Mouse (Mus musculus): ENCODE data around the gene Tmem116.
"Not testable (repeated sequence)": the region's sequence is repeated elsewhere in the genome, so short reads cannot be mapped to it uniquely, and the experiment has no call there.

Tmem116 gene

GRCm38 (mm10) chr5:121462967-121463366, 11.3 kb downstream of the Tmem116 start:
- DNase-seq (ENCODE audit: extremely low spot score) = no peak

GRCm38 (mm10) chr5:121463601-121464250, 12.0 kb downstream of the Tmem116 start:
- DNase-seq (ENCODE audit: extremely low spot score) = no peak

GRCm38 (mm10) chr5:121469566-121469965, 17.9 kb downstream of the Tmem116 start:
- no peak for DNase-seq (ENCODE audit: extremely low spot score)

GRCm38 (mm10) chr5:121472411-121472810, 20.7 kb downstream of the Tmem116 start:
- DNase-seq (ENCODE audit: extremely low spot score) = no peak

- no peak for DNase-seq (ENCODE audit: extremely low spot score)
Measured at GRCm38 (mm10) chr5:121474610-121475009, 22.9 kb downstream of the Tmem116 start.

- DNase-seq (ENCODE audit: extremely low spot score) = no peak
Measured at GRCm38 (mm10) chr5:121476040-121476439, 24.3 kb downstream of the Tmem116 start.

- DNase-seq (ENCODE audit: extremely low spot score) = peak; percentile 57
Measured at GRCm38 (mm10) chr5:121477680-121478079, 26.0 kb downstream of the Tmem116 start.

GRCm38 (mm10) chr5:121484801-121485200, 33.1 kb downstream of the Tmem116 start:
- no peak for DNase-seq (ENCODE audit: extremely low spot score)

GRCm38 (mm10) chr5:121493305-121493704, 41.6 kb downstream of the Tmem116 start:
- DNase-seq (ENCODE audit: extremely low spot score) = no peak

GRCm38 (mm10) chr5:121500719-121501118, 49.0 kb downstream of the Tmem116 start:
- DNase-seq (ENCODE audit: extremely low spot score) = no peak

- DNase-seq (ENCODE audit: extremely low spot score) = not testable (repeated sequence)
Measured at GRCm38 (mm10) chr5:121501424-121501996, 49.8 kb downstream of the Tmem116 start.

- DNase-seq (ENCODE audit: extremely low spot score) = no peak
Measured at GRCm38 (mm10) chr5:121503231-121503630, 51.5 kb downstream of the Tmem116 start, which contains the start of gene Adam1b. TSS of gene Adam1b (minus strand) at chr5:121503435.

GRCm38 (mm10) chr5:121506846-121507245, 55.2 kb downstream of the Tmem116 start:
- no peak for DNase-seq (ENCODE audit: extremely low spot score)

- no peak for DNase-seq (ENCODE audit: extremely low spot score)
Measured at GRCm38 (mm10) chr5:121510009-121510408, 58.3 kb downstream of the Tmem116 start.

- DNase-seq (ENCODE audit: extremely low spot score) = no peak
Measured at GRCm38 (mm10) chr5:121518983-121519382, 67.3 kb downstream of the Tmem116 start.

GRCm38 (mm10) chr5:121519758-121520157, 68.1 kb downstream of the Tmem116 start:
- not testable (repeated sequence) for DNase-seq (ENCODE audit: extremely low spot score)

- DNase-seq (ENCODE audit: extremely low spot score) = no peak
Measured at GRCm38 (mm10) chr5:121525774-121526450, 74.2 kb downstream of the Tmem116 start.

GRCm38 (mm10) chr5:121526526-121526925, 74.8 kb downstream of the Tmem116 start:
- DNase-seq (ENCODE audit: extremely low spot score) = no peak

- no peak for DNase-seq (ENCODE audit: extremely low spot score)
Measured at GRCm38 (mm10) chr5:121526961-121527360, 75.3 kb downstream of the Tmem116 start.

GRCm38 (mm10) chr5:121534521-121534920, 82.8 kb downstream of the Tmem116 start:
- no peak for DNase-seq (ENCODE audit: extremely low spot score)

- no peak for DNase-seq (ENCODE audit: extremely low spot score)
Measured at GRCm38 (mm10) chr5:121535116-121535515, 83.4 kb downstream of the Tmem116 start.

GRCm38 (mm10) chr5:121536921-121537555, 85.3 kb downstream of the Tmem116 start:
- DNase-seq (ENCODE audit: extremely low spot score) = no peak

Measured in embryo, embryonic 9.5 days (tissue).